Mouse (Mus musculus): ENCODE measurements around the gene Apbb1ip. TPM values are rescaled to one million over a fixed set of nuclear protein-coding genes. Genes with fewer than 3 reads are reported as not detected.

Apbb1ip gene
- polyA plus RNA-seq, 1 experiment, result 2.4 TPM

DNA sequence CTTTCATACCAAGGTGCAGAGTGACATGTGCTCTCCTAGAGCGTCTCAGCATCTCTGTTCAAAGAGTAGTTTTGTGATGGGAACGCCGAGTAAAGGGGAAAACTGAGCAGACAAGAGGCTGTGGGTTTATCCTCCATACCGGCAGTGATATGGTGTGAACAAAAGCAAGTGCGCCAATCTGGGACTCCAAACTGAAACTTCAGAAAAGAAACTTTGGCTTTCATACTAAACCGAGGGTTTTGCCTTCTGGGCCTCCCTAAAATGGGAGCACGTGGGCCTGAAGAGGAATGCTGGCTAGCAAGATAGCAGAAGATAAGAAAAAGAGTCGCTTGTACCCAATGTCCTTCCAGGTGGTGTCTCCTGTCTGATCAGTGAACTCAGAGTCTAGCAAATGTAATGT, 1.3 kb downstream of the Apbb1ip start:
- DNase-seq (ENCODE audit: low read depth), result no peak

DNA sequence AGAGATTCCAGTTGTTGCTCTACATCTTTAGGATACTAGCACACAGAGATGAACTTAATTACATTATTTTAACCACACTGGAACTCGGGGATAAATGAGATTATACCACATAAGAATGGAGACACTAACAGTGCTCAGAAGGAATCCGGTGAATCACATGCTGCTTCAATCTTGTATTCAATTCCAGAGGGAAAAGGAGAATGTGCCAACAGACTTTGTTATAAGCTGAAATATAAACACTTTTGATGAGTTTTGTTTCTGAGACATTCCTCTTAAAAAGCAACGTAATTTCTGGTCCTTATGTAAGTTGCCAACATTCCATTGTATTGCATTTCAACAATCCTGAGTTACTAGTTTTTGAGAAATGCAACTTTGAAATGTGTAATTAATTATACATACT, 1.8 kb downstream of the Apbb1ip start:
- DNase-seq (ENCODE audit: low read depth), result no peak

DNA sequence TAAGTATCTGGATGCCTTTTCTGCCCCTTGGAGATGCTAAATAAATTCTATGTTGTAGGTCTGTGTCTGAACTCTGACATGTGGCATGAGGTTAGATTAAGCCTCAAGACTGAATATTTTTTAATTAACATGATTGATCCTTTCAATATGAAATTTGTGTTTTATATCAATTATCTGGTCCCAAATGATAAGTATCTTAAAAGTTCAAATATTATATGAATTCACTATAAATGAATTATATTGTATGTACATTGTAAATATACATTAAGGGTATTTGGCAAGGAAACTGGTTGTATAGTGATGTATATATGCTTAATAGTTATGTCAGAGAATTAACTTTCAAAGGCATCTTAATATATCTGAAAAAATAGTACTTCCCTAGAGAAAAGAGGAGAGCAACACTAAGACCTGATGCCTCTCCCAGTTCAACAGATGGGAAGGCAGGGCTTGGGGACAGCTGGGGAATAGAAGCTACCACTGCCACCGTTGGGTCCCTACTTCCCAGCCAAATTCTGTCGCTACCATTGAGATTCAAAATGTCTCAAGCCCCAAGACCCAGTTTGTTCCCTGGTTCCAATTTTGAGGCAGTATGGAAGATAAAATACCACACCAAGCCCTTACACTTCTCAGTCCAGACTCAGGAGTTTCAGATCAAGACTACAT, 2.8 kb downstream of the Apbb1ip start:
- no peak for DNase-seq (ENCODE audit: low read depth)

DNA sequence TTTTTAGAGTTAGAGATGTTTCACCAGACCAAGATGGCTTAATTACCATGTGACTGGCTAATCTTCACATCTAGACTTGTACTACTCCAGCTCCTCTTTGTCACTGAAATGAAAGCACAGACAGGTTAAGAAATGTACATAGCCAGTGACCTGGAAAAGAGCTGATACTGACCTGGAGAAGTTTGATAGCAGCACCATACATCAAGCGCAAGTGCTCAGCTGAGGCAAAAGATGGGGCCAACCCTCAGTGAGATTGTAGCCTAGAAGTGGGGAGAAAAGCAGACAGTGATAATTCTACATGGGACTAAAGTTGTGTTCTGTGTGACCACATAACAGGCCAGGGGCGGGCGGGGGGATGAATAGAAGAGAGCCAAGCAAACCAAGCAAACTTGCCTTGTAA, 3.9 kb downstream of the Apbb1ip start:
- DNase-seq (ENCODE audit: low read depth), result no peak

- DNase-seq (ENCODE audit: low read depth), result no peak
These were observed 7.0 kb downstream of the Apbb1ip start for GRCm38 (mm10) chr2:22780884-22781283.

- DNase-seq (ENCODE audit: low read depth), result no peak
These were observed 7.6 kb downstream of the Apbb1ip start for GRCm38 (mm10) chr2:22781387-22782009.

DNA sequence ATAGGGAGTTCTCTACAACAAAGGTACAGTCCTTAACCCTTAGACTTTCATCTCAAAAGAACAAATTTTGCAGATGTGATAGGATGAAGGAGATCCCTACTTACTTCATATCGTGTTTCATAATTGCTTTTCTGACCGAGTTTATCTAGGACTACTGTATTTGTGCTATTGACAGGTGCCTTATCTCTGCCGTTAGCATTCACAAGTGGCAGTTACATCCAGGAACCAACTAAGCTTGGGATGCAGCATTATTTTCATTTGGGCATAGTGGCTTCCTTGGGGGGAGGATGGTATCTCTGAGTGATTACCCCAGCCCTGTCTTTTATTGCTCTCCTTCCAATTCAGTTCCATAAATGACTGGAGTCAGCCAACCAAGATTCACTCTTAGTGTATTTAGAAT, 8.2 kb downstream of the Apbb1ip start:
- DNase-seq (ENCODE audit: low read depth), result no peak

DNA sequence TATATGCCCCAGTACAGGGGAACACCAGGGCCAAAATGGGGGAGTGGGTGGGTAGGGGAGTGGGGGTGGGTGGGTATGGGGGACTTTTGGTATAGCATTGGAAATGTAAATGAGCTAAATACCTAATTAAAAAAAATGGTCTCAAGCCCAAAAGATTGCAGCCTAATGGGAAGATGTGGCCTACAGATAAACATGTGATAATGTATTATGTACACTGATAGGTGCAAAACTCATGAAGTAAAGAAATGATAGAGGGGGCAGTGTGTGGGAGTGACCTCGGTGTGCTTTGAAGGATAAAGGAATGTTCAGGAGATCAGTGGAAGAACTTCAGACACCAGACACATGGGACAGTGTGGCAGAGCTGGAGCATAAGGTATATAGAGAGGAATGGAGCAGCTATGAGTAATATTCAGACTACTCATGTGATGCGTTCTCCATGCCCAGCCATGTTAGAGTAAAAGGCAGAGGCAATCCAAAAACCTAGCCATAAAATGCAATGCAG, 9.3 kb downstream of the Apbb1ip start:
- no peak for DNase-seq (ENCODE audit: low read depth)

DNA sequence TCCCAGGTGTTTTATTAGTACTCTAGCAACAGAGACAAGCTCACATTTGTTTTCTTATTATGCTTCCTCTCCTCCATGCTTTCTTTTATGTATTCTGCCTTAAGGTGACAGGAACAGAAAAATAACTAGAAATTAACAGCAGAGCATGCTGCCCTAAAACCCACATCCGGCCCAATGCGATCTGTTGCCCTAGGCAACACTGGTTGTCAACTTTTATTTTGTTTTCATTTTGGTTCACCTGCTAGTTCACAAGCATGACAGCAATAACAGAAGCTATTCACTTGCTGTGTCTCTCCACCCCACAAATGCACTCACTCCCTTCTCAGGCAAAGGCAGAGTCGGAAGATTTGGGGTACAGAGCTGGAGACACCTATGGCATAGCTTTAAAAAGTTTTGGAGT, 10.3 kb downstream of the Apbb1ip start:
- no peak for DNase-seq (ENCODE audit: low read depth)

- DNase-seq (ENCODE audit: low read depth), result no peak
These were observed 10.9 kb downstream of the Apbb1ip start for GRCm38 (mm10) chr2:22784771-22785170.

DNA sequence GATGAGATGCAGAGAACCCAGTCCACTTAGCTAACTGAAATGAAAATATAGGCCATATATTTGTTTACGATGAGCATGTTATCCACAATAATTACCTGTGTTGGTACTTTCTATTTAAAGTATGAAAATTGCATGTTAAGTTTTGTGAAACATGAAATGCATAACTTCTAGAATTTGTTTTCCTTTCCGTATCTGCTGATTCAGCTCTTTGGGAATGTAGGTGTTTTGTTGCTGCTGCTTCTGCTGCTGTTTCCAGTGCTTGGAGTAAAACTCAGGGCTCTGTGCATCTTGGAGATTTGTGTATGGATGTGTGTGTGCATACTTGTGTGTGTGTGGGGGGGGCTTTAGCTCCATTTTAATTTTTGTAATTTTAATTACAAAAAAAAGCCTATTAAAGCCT, 14.8 kb downstream of the Apbb1ip start:
- DNase-seq (ENCODE audit: low read depth), result no peak

DNA sequence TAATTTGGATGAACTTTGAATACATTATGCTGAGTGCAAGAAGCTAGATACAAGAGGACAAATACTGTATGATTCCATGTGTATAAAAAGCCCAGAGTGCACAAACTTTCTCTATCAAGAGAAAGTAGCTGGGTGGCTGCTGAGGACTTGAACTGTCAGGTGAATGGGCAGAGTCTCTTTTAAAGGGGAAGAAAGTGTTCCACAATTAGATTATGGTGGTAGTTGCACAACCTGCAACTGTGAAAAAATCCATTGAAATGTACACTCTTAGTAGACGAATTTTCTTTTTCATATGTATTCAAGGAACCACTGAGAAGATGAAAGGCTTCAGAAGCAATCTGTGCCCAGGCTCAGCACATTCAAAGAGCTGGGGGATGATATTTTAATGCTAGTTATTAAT, 15.7 kb downstream of the Apbb1ip start:
- DNase-seq (ENCODE audit: low read depth), result no peak

DNA sequence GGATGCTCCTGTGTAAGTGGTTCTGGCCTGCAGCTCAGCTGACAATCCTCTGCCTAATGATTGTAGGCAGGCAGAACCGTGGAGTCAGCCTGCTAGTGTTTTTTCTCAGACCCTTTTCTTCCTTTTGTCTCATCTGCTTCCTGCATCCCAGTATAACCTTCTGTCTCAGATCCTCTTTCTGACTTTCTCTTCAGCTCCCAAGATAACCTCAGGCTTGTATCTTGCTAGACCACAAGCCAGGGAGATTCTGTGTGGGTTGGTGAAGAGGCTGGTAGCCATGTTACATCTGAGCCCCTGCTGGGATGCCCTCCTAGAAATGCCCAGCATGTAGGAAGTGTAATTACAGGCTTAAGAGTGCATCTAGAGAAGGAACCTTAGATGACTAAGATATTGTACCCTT, 16.5 kb downstream of the Apbb1ip start:
- no peak for DNase-seq (ENCODE audit: low read depth)

GRCm38 (mm10) chr2:22795087-22795486, 21.2 kb downstream of the Apbb1ip start:
- no peak for DNase-seq (ENCODE audit: low read depth)

- no peak for DNase-seq (ENCODE audit: low read depth)
These were observed 22.6 kb downstream of the Apbb1ip start for GRCm38 (mm10) chr2:22796487-22796886.

DNA sequence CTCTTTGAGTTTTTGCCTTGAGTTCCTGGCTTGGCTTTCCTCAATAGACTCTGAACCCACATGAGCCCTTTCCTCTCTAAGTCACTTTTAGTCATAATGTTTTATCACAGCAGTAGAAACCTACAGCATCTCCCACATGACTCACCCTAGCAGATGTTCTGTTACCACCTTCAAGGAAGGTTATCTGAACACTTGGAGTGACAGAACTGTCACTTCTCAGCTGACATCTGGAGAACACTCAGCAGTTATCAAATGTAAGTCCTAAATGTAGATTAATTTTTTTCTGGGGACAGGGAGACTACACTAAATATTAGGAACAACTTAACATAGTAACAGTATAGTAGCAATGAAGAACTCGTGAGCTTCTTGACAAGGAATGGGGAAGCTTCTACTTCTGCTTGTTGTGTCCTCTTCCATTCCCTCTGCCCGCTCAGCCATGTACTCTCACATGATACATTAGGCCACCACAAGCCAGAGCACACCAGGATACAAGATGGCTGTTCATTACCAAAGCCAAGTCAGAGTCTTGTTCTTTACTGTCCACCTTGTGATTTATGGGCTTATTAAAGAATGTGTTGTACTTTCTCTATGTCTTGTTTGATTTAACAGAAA, 25.6 kb downstream of the Apbb1ip start:
- DNase-seq (ENCODE audit: low read depth), result no peak

GRCm38 (mm10) chr2:22805589-22805988, 31.7 kb downstream of the Apbb1ip start:
- no peak for DNase-seq (ENCODE audit: low read depth)

DNA sequence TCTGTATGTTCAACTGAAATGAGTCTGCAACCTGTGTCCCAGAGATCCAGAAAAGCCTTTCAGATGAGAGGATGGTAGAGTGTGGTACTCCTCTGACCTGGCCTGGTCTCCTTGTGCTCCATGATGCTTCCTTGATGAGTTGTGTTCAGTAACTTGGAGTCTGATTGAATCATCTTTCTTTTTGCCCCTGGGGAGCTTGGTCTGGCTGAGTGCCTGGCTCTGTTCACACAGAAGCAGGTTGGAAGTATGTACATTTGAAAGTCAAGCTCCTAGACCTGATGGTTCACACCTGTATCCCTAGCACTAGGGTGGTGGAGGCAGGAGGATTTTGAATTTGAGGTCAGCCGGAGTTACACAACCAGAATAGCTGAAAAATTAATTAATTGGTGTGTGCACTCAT, 32.7 kb downstream of the Apbb1ip start:
- DNase-seq (ENCODE audit: low read depth), result no peak

DNA sequence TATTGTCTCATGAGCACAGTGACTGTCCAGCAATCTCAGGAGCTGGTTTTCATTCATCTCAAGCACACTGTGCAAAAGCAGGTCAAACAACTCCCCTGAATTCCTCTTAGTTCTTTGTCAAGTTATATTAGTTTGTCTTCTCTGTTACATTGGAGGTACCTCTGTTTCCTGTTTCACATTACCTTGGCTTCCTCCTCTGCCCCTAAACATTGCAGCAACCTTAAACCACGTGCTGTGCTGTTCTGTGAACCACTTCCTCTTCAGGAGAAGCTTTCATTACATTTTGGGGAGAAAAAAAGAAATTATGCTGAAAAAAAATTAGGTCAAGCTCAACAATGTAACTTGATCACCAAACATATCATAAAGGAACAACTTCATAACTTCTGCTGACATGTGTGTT, 33.4 kb downstream of the Apbb1ip start:
- DNase-seq (ENCODE audit: low read depth), result no peak

GRCm38 (mm10) chr2:22810851-22811250, 37.0 kb downstream of the Apbb1ip start:
- no peak for DNase-seq (ENCODE audit: low read depth)

- no peak for DNase-seq (ENCODE audit: low read depth)
These were observed 37.6 kb downstream of the Apbb1ip start for GRCm38 (mm10) chr2:22811466-22811865.

DNA sequence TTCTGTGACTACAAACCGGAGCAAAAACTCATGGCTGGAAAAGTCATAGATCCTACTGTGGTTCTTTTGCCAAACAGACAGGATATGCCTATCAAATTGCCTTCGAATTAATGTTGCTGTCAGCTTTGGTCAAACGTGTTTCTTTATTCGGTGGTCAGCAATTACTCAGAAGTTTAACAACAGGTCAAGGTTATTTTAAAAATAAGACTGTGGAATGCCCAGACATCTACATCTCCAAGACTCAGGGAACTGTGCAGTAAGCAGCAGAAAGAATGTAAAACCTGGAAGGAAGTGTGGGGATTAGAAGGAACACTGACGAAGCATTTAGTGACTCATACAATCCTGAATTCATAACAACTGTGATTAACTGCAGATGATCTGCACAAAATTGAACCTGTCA, 40.0 kb downstream of the Apbb1ip start:
- no peak for DNase-seq (ENCODE audit: low read depth)

GRCm38 (mm10) chr2:22815674-22816073, 41.8 kb downstream of the Apbb1ip start:
- DNase-seq (ENCODE audit: low read depth), result no peak

Measured in gonadal fat pad, adult 2 months (tissue).